Mouse (Mus musculus) embryonic facial prominence, embryonic 15.5 days (tissue): Measurements from ENCODE around the gene Ppp6r1. TPM values are rescaled to one million over a fixed set of nuclear protein-coding genes. Genes with fewer than 3 reads are reported as not detected.

Experiments used
- ATAC-seq: fragments of 200-750 bp; cut with Nextera tagmentation; 2 replicates; pipeline ENCODE4 v1.8.0; 2017; ENCODE audit warnings: low read depth, moderate TSS enrichment; ENCODE audit not compliant: insufficient number of reproducible peaks, low FRiP score, low TSS enrichment
- H3K27ac ChIP-seq: fragments of 300-500 bp; sonication (generic); replicated peaks from 2 replicates; pipeline ENCODE4 v1.5.1; 2015; ENCODE audit warnings: mild to moderate bottlenecking, inconsistent platforms
- H3K27me3 ChIP-seq: fragments of 300-500 bp; sonication (generic); 2 replicates; pipeline ENCODE4 v1.6.1; 2015; ENCODE audit warnings: inconsistent platforms
- H3K36me3 ChIP-seq: fragments of 300-500 bp; sonication (generic); 2 replicates; pipeline ENCODE4 v1.6.1; 2015; ENCODE audit warnings: mild to moderate bottlenecking, inconsistent platforms
- H3K4me1 ChIP-seq: fragments of 300-500 bp; sonication (generic); 2 replicates; pipeline ENCODE4 v1.6.1; 2015; ENCODE audit warnings: inconsistent platforms
- H3K4me2 ChIP-seq: fragments of 300-500 bp; sonication (generic); replicated peaks from 2 replicates; pipeline ENCODE4 v1.6.1; 2015; ENCODE audit warnings: mild to moderate bottlenecking, inconsistent platforms
- H3K4me3 ChIP-seq: fragments of 300-500 bp; sonication (generic); replicated peaks from 2 replicates; pipeline ENCODE4 v1.5.1; 2015; ENCODE audit warnings: mild to moderate bottlenecking, inconsistent platforms
- H3K9ac ChIP-seq: fragments of 300-500 bp; sonication (generic); 2 replicates; pipeline ENCODE4 v1.6.1; 2015; ENCODE audit warnings: inconsistent platforms
- H3K9me3 ChIP-seq: fragments of 300-500 bp; sonication (generic); replicated peaks from 2 replicates; pipeline ENCODE4 v1.6.1; 2016; ENCODE audit warnings: inconsistent platforms
- WGBS: fragments of 180-500 bp; shearing (Covaris S2); methylation state at CpG from one replicate; pipeline ENCODE4 v1.1.7; 2015; 5-methylcytosine and 5-hydroxymethylcytosine counted together
- polyA plus RNA-seq: library from polyadenylated mRNA; unstranded; fragments of >200 nt; fragmentation: Nextera tagmentation; extraction: Ambion mirVana; gene quantifications from 2 replicates; pipeline ENCODE4 v1.2.1, GENCODE M21; 2015

The Ppp6r1 gene
- polyA plus RNA-seq, 1 experiment from 2014 or later: 9.8 TPM

DNA sequence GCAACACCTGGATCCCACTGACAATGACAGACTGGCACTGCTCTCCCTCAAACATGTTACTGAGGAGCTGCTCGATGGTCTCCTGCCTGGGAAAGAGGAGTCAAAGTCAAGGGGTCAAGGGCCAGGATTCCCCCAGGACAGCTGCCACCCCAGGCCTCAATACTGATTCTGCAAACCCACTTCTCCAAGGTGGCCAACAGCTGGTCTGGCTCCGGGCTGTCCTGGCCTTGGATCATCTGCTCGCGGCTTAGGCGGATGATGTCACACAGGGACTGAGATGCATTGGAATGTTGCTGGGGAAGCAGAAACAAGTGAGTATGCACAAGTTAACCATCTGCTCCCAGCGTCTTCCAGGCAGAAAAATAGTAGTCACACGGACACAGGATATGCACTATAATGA is 16.9 kb downstream of the Ppp6r1 start:
- ATAC-seq: no peak
- WGBS: 81% methylated on average over 7 of the region's 7 CpGs

GRCm38 (mm10) chr7:4641155-4641554 is 17.7 kb downstream of the Ppp6r1 start:
- no peaks in the 10 kb centered on the region for H3K27me3 ChIP-seq
- no peak for ATAC-seq
- no peaks in the 10 kb centered on the region for H3K9me3 ChIP-seq
- no peaks in the 10 kb centered on the region for H3K4me1 ChIP-seq
- H3K9ac ChIP-seq: no peak overlapping the region
- H3K27ac ChIP-seq: no peak overlapping the region
- no peak overlapping the region for H3K4me2 ChIP-seq
- no peak overlapping the region for H3K4me3 ChIP-seq
- 79% methylated on average over 11 of the region's 11 CpGs for WGBS
- H3K36me3 ChIP-seq: peaks cover 82% of the 10 kb centered on the region

More for the DNA sequence above, 16.9 kb downstream of the Ppp6r1 start:
- Histone ChIP-seq H3K4me1 (no peaks in the 10 kb centered on the region), H3K4me2 (no peak overlapping the region), H3K9me3 (no peaks in the 10 kb centered on the region), H3K4me3 (no peak overlapping the region), H3K27me3 (no peaks in the 10 kb centered on the region), H3K9ac (no peak overlapping the region), H3K36me3 (peaks cover 82% of the 10 kb centered on the region), H3K27ac (no peak overlapping the region)

DNA sequence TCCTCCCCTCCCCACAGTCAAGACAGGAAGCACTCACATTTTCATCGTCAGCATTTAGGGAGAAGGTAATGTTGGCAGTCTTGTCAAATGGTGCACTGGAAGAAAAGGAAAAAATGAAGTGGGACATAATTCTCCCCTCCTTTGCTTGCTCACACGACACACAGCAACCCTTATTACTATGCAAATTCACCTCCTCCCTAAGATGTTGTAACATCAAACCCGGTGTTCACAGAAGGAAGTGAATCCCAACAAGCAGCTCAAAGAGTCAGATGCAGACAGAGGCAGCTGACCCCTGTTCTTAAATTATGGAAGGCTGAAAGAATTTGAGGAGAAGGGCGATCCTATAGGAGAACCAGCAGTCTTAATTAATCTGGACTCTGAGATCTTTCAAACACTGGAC is 22.6 kb downstream of the Ppp6r1 start:
- H3K36me3 ChIP-seq: peaks cover 76% of the 10 kb centered on the region
- H3K9ac ChIP-seq: no peak overlapping the region
- H3K27me3 ChIP-seq: no peaks in the 10 kb centered on the region
- H3K27ac ChIP-seq: no peak overlapping the region
- H3K9me3 ChIP-seq: no peaks in the 10 kb centered on the region
- H3K4me1 ChIP-seq: no peaks in the 10 kb centered on the region
- H3K4me3 ChIP-seq: no peak overlapping the region
- no peak overlapping the region for H3K4me2 ChIP-seq
- no peak for ATAC-seq
- 77% methylated on average over 4 of the region's 4 CpGs for WGBS

- no peak within 1 kb of the TSS for H3K4me2 ChIP-seq
- H3K4me3 ChIP-seq: no peak within 1 kb of the TSS
- no peak within 1 kb of the TSS for H3K27ac ChIP-seq
- 93% methylated on average over 4 of the region's 4 CpGs for WGBS
- no peaks in the 10 kb centered on the region for H3K9me3 ChIP-seq
- ATAC-seq: no peak
- no peaks in the 10 kb centered on the region for H3K27me3 ChIP-seq
- no peak within 1 kb of the TSS for H3K9ac ChIP-seq
- H3K36me3 ChIP-seq: peaks cover 66% of the 10 kb centered on the region
- H3K4me1 ChIP-seq: no peaks in the 10 kb centered on the region
Observed at GRCm38 (mm10) chr7:4631031-4631430, 27.8 kb downstream of the Ppp6r1 start, which contains the start of gene Tmem86b. Gene Tmem86b (minus strand): TSS chr7:4631422.

DNA sequence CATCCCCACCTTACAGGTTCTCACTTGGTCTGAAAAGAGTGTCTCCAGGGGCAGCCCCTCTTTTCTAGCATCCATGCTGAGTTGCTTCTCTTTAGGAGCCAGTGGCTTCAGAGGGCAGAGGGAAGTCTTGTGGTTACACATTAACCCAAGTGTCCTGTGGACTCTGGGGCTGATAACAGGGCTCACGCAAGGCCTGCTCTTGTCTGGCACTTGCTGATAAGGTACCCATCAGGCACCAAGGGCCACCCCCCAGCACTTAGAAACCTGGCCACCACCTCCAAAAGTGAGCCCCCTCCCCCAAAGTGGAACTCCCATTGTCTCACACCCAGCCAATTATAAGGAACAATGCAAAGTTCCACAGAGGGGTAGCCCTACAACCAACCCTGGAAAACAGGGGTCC is 28.6 kb downstream of the Ppp6r1 start:
- Histone ChIP-seq H3K36me3 (peaks cover 60% of the 10 kb centered on the region), H3K4me1 (no peaks in the 10 kb centered on the region), H3K9ac (no peak overlapping the region), H3K4me2 (no peak overlapping the region), H3K9me3 (no peaks in the 10 kb centered on the region), H3K4me3 (no peak overlapping the region), H3K27ac (no peak overlapping the region), H3K27me3 (no peaks in the 10 kb centered on the region)
- no peak for ATAC-seq
- 100% methylated on average over 1 of the region's 1 CpGs for WGBS

GRCm38 (mm10) chr7:4629586-4629985 is 29.2 kb downstream of the Ppp6r1 start:
- no peak for ATAC-seq
- Histone ChIP-seq H3K27ac (no peak overlapping the region), H3K4me3 (no peak overlapping the region), H3K9me3 (no peaks in the 10 kb centered on the region), H3K9ac (no peak overlapping the region), H3K4me2 (no peak overlapping the region), H3K36me3 (peaks cover 55% of the 10 kb centered on the region), H3K4me1 (no peaks in the 10 kb centered on the region), H3K27me3 (no peaks in the 10 kb centered on the region)
- WGBS: 94% methylated on average over 5 of the region's 5 CpGs

- Histone ChIP-seq H3K9me3 (no peaks in the 10 kb centered on the region), H3K27me3 (no peaks in the 10 kb centered on the region), H3K4me2 (no peak overlapping the region), H3K27ac (no peak overlapping the region), H3K4me3 (no peak overlapping the region), H3K9ac (no peak overlapping the region), H3K4me1 (no peaks in the 10 kb centered on the region), H3K36me3 (peaks cover 24% of the 10 kb centered on the region)
- 91% methylated on average over 2 of the region's 2 CpGs for WGBS
- no peak for ATAC-seq
Observed at GRCm38 (mm10) chr7:4625928-4626327, 32.9 kb downstream of the Ppp6r1 start.

- no peak overlapping the region for H3K4me2 ChIP-seq
- WGBS: 56% methylated on average over 1 of the region's 1 CpGs
- H3K27me3 ChIP-seq: no peaks in the 10 kb centered on the region
- no peak overlapping the region for H3K4me3 ChIP-seq
- peaks cover 10% of the 10 kb centered on the region for H3K36me3 ChIP-seq
- H3K4me1 ChIP-seq: no peaks in the 10 kb centered on the region
- H3K27ac ChIP-seq: no peak overlapping the region
- ATAC-seq: no peak
- H3K9me3 ChIP-seq: no peaks in the 10 kb centered on the region
- no peak overlapping the region for H3K9ac ChIP-seq
Observed at GRCm38 (mm10) chr7:4624343-4624742, 34.5 kb downstream of the Ppp6r1 start.

GRCm38 (mm10) chr7:4623544-4624189 is 35.2 kb downstream of the Ppp6r1 start:
- 20% methylated on average over 4 of the region's 4 CpGs for WGBS
- Histone ChIP-seq H3K4me1 (no peaks in the 10 kb centered on the region), H3K9me3 (no peaks in the 10 kb centered on the region), H3K36me3 (peaks cover 3% of the 10 kb centered on the region), H3K27me3 (no peaks in the 10 kb centered on the region), H3K4me3 (no peak overlapping the region), H3K27ac (no peak overlapping the region), H3K9ac (no peak overlapping the region), H3K4me2 (no peak overlapping the region)
- ATAC-seq: no peak

- 25% methylated on average over 1 of the region's 1 CpGs for WGBS
- Histone ChIP-seq H3K9ac (no peak overlapping the region), H3K27ac (no peak overlapping the region), H3K4me1 (no peaks in the 10 kb centered on the region), H3K27me3 (no peaks in the 10 kb centered on the region), H3K4me3 (no peak overlapping the region), H3K9me3 (no peaks in the 10 kb centered on the region), H3K4me2 (no peak overlapping the region), H3K36me3 (no peaks in the 10 kb centered on the region)
- no peak for ATAC-seq
Observed at GRCm38 (mm10) chr7:4619979-4620378, 38.8 kb downstream of the Ppp6r1 start.

GRCm38 (mm10) chr7:4613740-4614403 is 44.9 kb downstream of the Ppp6r1 start:
- Histone ChIP-seq H3K27ac (no peak overlapping the region), H3K4me1 (no peaks in the 10 kb centered on the region), H3K36me3 (no peaks in the 10 kb centered on the region), H3K4me3 (no peak overlapping the region), H3K4me2 (no peak overlapping the region), H3K27me3 (no peaks in the 10 kb centered on the region), H3K9ac (no peak overlapping the region), H3K9me3 (no peaks in the 10 kb centered on the region)
- 73% methylated on average over 14 of the region's 14 CpGs for WGBS
- no peak for ATAC-seq

GRCm38 (mm10) chr7:4612956-4613355 is 45.9 kb downstream of the Ppp6r1 start:
- Histone ChIP-seq H3K27ac (no peak overlapping the region), H3K9me3 (no peaks in the 10 kb centered on the region), H3K4me2 (no peak overlapping the region), H3K36me3 (no peaks in the 10 kb centered on the region), H3K9ac (no peak overlapping the region), H3K4me3 (no peak overlapping the region), H3K27me3 (no peaks in the 10 kb centered on the region), H3K4me1 (no peaks in the 10 kb centered on the region)
- ATAC-seq: no peak
- WGBS: 81% methylated on average over 1 of the region's 1 CpGs
